Mouse (Mus musculus) E14TG2a.4 (cell line): ENCODE results near the gene Mrpl1.

ENCODE experiments used
- H3K27me3 ChIP-seq: 2 replicates; pipeline ENCODE4 v1.6.1; 2014; ENCODE audit warnings: low read length, control low read depth; ENCODE audit not compliant: insufficient read depth
- H3K36me3 ChIP-seq: 2 replicates; pipeline ENCODE4 v1.6.1; 2014; ENCODE audit warnings: low read length, control low read depth; ENCODE audit not compliant: insufficient read depth
- H3K4me1 ChIP-seq: replicated peaks from 2 replicates; pipeline ENCODE4 v1.6.1; 2014; ENCODE audit warnings: low read depth, low read length, control low read depth
- H3K4me3 ChIP-seq: replicated peaks from 2 replicates; pipeline ENCODE4 v1.5.1; 2014; ENCODE audit warnings: mild to moderate bottlenecking, low read length
- H3K9me3 ChIP-seq: 2 replicates; pipeline ENCODE4 v1.6.1; 2014; ENCODE audit warnings: low read length, control low read depth
- CTCF ChIP-seq: conservative IDR thresholded peaks from 2 replicates; pipeline ENCODE4 v1.5.1; 2014; ENCODE audit warnings: low read length
- NANOG ChIP-seq: IDR thresholded peaks from 2 replicates; pipeline ENCODE4 v1.6.1; 2014; ENCODE audit warnings: borderline replicate concordance, low read length, mixed read lengths
- POU5F1 ChIP-seq: IDR thresholded peaks from 2 replicates; pipeline ENCODE4 v1.6.1; 2014; ENCODE audit warnings: low read length, borderline replicate concordance

The Mrpl1 gene

GRCm38 (mm10) chr5:96196547-96197052 lies 12.7 kb upstream of the Mrpl1 start:
- Histone ChIP-seq H3K27me3 (no peaks in the 10 kb centered on the region), H3K4me1 (no peaks in the 10 kb centered on the region), H3K36me3 (no peaks in the 10 kb centered on the region), H3K4me3 (no peak overlapping the region), H3K9me3 (no peaks in the 10 kb centered on the region)
- no peak for TF ChIP-seq POU5F1
- no peak for TF ChIP-seq NANOG
- no peak for TF ChIP-seq CTCF

- Histone ChIP-seq H3K4me3 (no peak overlapping the region), H3K9me3 (no peaks in the 10 kb centered on the region), H3K27me3 (no peaks in the 10 kb centered on the region), H3K4me1 (no peaks in the 10 kb centered on the region), H3K36me3 (no peaks in the 10 kb centered on the region)
- TF ChIP-seq CTCF, result no peak
- TF ChIP-seq POU5F1, result no peak
- no peak for TF ChIP-seq NANOG
Measured at GRCm38 (mm10) chr5:96198271-96198670, 11.0 kb upstream of the Mrpl1 start.

- Histone ChIP-seq H3K36me3 (no peaks in the 10 kb centered on the region), H3K4me3 (no peak overlapping the region), H3K9me3 (no peaks in the 10 kb centered on the region), H3K27me3 (no peaks in the 10 kb centered on the region; the same call in 1 of the 2 replicates), H3K4me1 (no peaks in the 10 kb centered on the region)
- no peak for TF ChIP-seq POU5F1
- no peak for TF ChIP-seq CTCF
- no peak for TF ChIP-seq NANOG
Measured at GRCm38 (mm10) chr5:96200269-96200668, 9.0 kb upstream of the Mrpl1 start.

GRCm38 (mm10) chr5:96201462-96202154 lies 7.7 kb upstream of the Mrpl1 start:
- no peaks in the 10 kb centered on the region for H3K4me1 ChIP-seq
- no peak for TF ChIP-seq CTCF
- TF ChIP-seq NANOG, result no peak
- TF ChIP-seq POU5F1, result no peak

GRCm38 (mm10) chr5:96206897-96207296 lies 2.4 kb upstream of the Mrpl1 start:
- Histone ChIP-seq H3K9me3 (no peaks in the 10 kb centered on the region), H3K36me3 (0 out of 2 replicates have a peak, but pooled peaks cover 3% of the 10 kb centered on the region), H3K27me3 (no peaks in the 10 kb centered on the region; the same call in 1 of the 2 replicates), H3K4me1 (peaks cover 11% of the 10 kb centered on the region), H3K4me3 (no peak overlapping the region)
- TF ChIP-seq NANOG (no peak), CTCF (no peak), POU5F1 (no peak)

More at GRCm38 (mm10) chr5:96201462-96202154, 7.7 kb upstream of the Mrpl1 start:
- no peaks in the 10 kb centered on the region; the same call in 1 of the 2 replicates for H3K27me3 ChIP-seq
- H3K9me3 ChIP-seq, result no peaks in the 10 kb centered on the region
- H3K4me3 ChIP-seq, result no peak overlapping the region
- H3K36me3 ChIP-seq, result no peaks in the 10 kb centered on the region

- H3K27me3 ChIP-seq, result no peaks in the 10 kb centered on the region; the same call in 1 of the 2 replicates
- H3K4me1 ChIP-seq, result peaks cover 11% of the 10 kb centered on the region
- H3K36me3 ChIP-seq, result peaks cover 3% of the 10 kb centered on the region; the same call in 1 of the 2 replicates
- no peaks in the 10 kb centered on the region for H3K9me3 ChIP-seq
- TF ChIP-seq CTCF, result no peak
- TF ChIP-seq POU5F1, result no peak
- H3K4me3 ChIP-seq, result no peak overlapping the region
Measured at GRCm38 (mm10) chr5:96207531-96207930, 1.8 kb upstream of the Mrpl1 start.

GRCm38 (mm10) chr5:96208543-96208942 lies 750 bp upstream of the Mrpl1 start:
- H3K4me1 ChIP-seq, result peaks cover 11% of the 10 kb centered on the region
- no peak overlapping the region for H3K4me3 ChIP-seq
- H3K27me3 ChIP-seq, result no peaks in the 10 kb centered on the region; the same call in 1 of the 2 replicates
- no peaks in the 10 kb centered on the region for H3K9me3 ChIP-seq
- peaks cover 3% of the 10 kb centered on the region; the same call in 1 of the 2 replicates for H3K36me3 ChIP-seq
- TF ChIP-seq CTCF (no peak), POU5F1 (no peak), NANOG (no peak)

GRCm38 (mm10) chr5:96209916-96210583 lies 757 bp downstream of the Mrpl1 start:
- no peaks in the 10 kb centered on the region for H3K9me3 ChIP-seq

More at GRCm38 (mm10) chr5:96209916-96210583, 757 bp downstream of the Mrpl1 start:
- H3K27me3 ChIP-seq, result no peaks in the 10 kb centered on the region
- H3K36me3 ChIP-seq, result peaks cover 16% of the 10 kb centered on the region
- H3K4me1 ChIP-seq, result peaks cover 11% of the 10 kb centered on the region
- no peak for TF ChIP-seq NANOG
- no peak for TF ChIP-seq POU5F1
- TF ChIP-seq CTCF, result no peak
- peak overlapping the region; percentile 98 for H3K4me3 ChIP-seq
